Mouse (Mus musculus) myocyte (in vitro differentiated cells): ENCODE measurements at regions not wholly inside any gene's neighbourhood (a gene's known extent, or its start where the extent isn't known, plus 50 kb on each side); places are given as distances from the start of the nearest gene placed in this dataset.

ENCODE experiments used
- H3K27me3 ChIP-seq: one replicate; pipeline ENCODE4 v1.6.1; 2011; ENCODE audit not compliant: control insufficient read depth, insufficient read depth, insufficient read length
- H3K36me3 ChIP-seq: one replicate; pipeline ENCODE4 v1.6.1; 2011; ENCODE audit not compliant: control insufficient read depth, insufficient read depth
- H3K4me2 ChIP-seq: one replicate; pipeline ENCODE4 v1.6.1; 2011; ENCODE audit warnings: low read depth, control low read depth
- H3K4me3 ChIP-seq: one replicate; pipeline ENCODE4 v1.5.1; 2011; ENCODE audit warnings: mild to moderate bottlenecking, control low read depth, moderate library complexity
- H3K79me2 ChIP-seq: one replicate; pipeline ENCODE4 v1.6.1; 2011; ENCODE audit not compliant: control insufficient read depth, insufficient read depth
- H3ac ChIP-seq: one replicate; pipeline ENCODE4 v1.6.1; 2011; ENCODE audit not compliant: control insufficient read depth, insufficient read length
- CEBPB ChIP-seq: IDR thresholded peaks from 2 replicates; pipeline ENCODE4 v1.6.1; 2011; ENCODE audit warnings: mild to moderate bottlenecking, moderate library complexity; ENCODE audit not compliant: poor library complexity, insufficient read depth, severe bottlenecking
- E2F4 ChIP-seq: IDR thresholded peaks from one replicate; pipeline ENCODE4 v1.6.1; 2011; ENCODE audit warnings: mild to moderate bottlenecking, control low read depth, moderate library complexity; ENCODE audit not compliant: insufficient read depth
- MAX ChIP-seq: IDR thresholded peaks from one replicate; pipeline ENCODE4 v1.6.1; 2011; ENCODE audit warnings: low read depth, mild to moderate bottlenecking, control low read depth
- MYOD1 ChIP-seq, 3 experiments: IDR thresholded peaks; one replicate each; pipeline ENCODE4 v1.6.1; 2011; ENCODE audit warnings: control low read depth in 2 of 3, low read depth in 2 of 3, mild to moderate bottlenecking in 2 of 3, moderate library complexity in 1 of 3; ENCODE audit not compliant: insufficient read length in 2 of 3, control insufficient read depth in 1 of 3
- MYOG ChIP-seq, 3 experiments: IDR thresholded peaks; one replicate each; pipeline ENCODE4 v1.6.1; 2011; ENCODE audit warnings: control low read depth in 2 of 3, low read depth in 2 of 3, mild to moderate bottlenecking in 2 of 3; ENCODE audit not compliant: insufficient read length in 2 of 3, control insufficient read depth in 1 of 3, insufficient read depth in 1 of 3
- POLR2A ChIP-seq: IDR thresholded peaks from one replicate; pipeline ENCODE4 v1.6.1; 2011; ENCODE audit warnings: low read depth, mild to moderate bottlenecking, control low read depth, moderate library complexity; ENCODE audit not compliant: insufficient read length
- POLR2AphosphoS2 ChIP-seq: IDR thresholded peaks from one replicate; pipeline ENCODE4 v1.6.1; 2011; ENCODE audit warnings: low read depth, control low read depth; ENCODE audit not compliant: insufficient read length
- REST ChIP-seq: IDR thresholded peaks from one replicate; pipeline ENCODE4 v1.6.1; 2011; ENCODE audit warnings: mild to moderate bottlenecking, control low read depth, moderate library complexity; ENCODE audit not compliant: insufficient read depth, insufficient read length
- SRF ChIP-seq: IDR thresholded peaks from one replicate; pipeline ENCODE4 v1.6.1; 2011; ENCODE audit warnings: low read depth; ENCODE audit not compliant: control insufficient read depth, insufficient read length
- TCF12 ChIP-seq: IDR thresholded peaks from one replicate; pipeline ENCODE4 v1.6.1; 2011; ENCODE audit warnings: mild to moderate bottlenecking, control low read depth; ENCODE audit not compliant: poor library complexity, insufficient read depth, severe bottlenecking
- TCF3 ChIP-seq: IDR thresholded peaks from one replicate; pipeline ENCODE4 v1.6.1; 2011; ENCODE audit warnings: low read depth, control low read depth; ENCODE audit not compliant: insufficient read length
- USF1 ChIP-seq: IDR thresholded peaks from one replicate; pipeline ENCODE4 v1.6.1; 2011; ENCODE audit warnings: low read depth, mild to moderate bottlenecking, control low read depth, moderate library complexity

DNA sequence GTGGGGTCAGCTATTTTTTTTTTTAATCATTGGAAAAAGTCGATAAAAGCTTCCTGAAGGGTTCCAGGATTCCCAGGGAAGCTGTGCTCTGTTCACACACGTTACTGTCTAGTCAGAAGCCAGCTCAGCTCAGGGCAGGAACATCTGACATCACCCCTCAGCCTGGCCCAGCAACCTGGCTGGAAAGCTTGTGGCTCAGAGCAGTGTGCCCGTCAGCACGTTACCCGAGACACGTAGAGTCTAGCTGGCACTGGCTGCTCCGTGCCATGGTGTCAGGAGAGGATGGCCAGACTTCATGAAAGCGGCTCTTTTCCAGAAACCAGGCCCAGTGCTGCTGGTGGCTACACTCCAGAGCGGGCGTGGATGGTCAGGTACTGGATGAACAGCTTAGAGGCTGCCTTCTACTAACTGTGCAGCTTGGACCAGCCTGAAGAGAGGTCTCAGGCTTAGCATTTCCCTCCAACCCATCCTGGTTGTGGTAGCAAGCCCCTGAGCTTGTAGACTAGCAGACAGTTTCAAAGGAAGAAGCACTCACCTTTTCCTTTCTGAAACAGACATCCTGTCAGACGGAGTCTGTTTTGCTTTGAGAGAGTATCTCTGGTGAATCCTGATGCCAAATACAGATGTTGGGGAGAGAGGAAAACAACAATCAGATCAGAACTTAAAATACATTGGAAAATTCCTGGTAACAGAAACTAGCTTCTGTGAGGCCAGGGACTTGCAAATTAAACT is 331.1 kb upstream of the Id2 start:
- no peaks in the 10 kb centered on the region for H3K27me3 ChIP-seq
- no peaks in the 10 kb centered on the region for H3K36me3 ChIP-seq
- H3ac ChIP-seq: no peak overlapping the region
- no peak overlapping the region for H3K4me2 ChIP-seq
- no peak overlapping the region for H3K4me3 ChIP-seq
- no peaks in the 10 kb centered on the region for H3K79me2 ChIP-seq
- no peak for TF ChIP-seq MYOG (IDR thresholded peaks at IDR 0.05; ENCODE audit: control insufficient read depth in 1 of 3, insufficient read depth in 1 of 3, insufficient read length in 2 of 3, low read depth in 2 of 3)
- no peak for TF ChIP-seq POLR2A
- TF ChIP-seq USF1: no peak
- no peak for TF ChIP-seq TCF3
- TF ChIP-seq POLR2AphosphoS2: no peak
- TF ChIP-seq SRF: no peak
- TF ChIP-seq E2F4: no peak
- TF ChIP-seq MYOD1 (IDR thresholded peaks at IDR 0.05; ENCODE audit: control insufficient read depth in 1 of 3, insufficient read length in 2 of 3, low read depth in 2 of 3): no peak
- TF ChIP-seq CEBPB: no peak
- TF ChIP-seq TCF12: no peak
- no peak for TF ChIP-seq MAX
- TF ChIP-seq REST: no peak

DNA sequence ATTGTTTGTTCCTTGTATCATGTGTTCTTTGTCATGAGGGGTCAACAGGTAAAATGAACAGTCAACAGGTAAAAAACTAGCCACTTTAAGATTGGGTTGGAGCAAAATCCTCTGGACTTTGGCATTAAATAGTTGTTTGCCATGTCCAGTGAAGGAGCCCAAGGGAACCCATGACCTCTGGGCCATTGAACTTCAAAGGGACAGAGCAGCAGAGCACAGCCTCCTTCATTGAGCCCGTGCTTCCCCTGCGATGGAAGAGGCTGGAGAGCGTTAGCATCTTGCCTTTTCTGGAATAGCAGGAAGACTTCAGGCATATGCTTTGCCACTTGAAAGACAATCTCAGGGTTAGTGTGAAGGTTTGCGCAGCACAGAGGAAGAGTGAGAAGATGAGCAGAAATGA is 320.4 kb upstream of the Id2 start:
- Histone ChIP-seq H3K36me3 (no peaks in the 10 kb centered on the region), H3K79me2 (no peaks in the 10 kb centered on the region), H3K27me3 (no peaks in the 10 kb centered on the region), H3K4me3 (no peak overlapping the region), H3ac (no peak overlapping the region), H3K4me2 (no peak overlapping the region)
- TF ChIP-seq MYOD1 (IDR thresholded peaks at IDR 0.05; ENCODE audit: control insufficient read depth in 1 of 3, insufficient read length in 2 of 3, low read depth in 2 of 3): no peak
- TF ChIP-seq MYOG (IDR thresholded peaks at IDR 0.05; ENCODE audit: control insufficient read depth in 1 of 3, insufficient read depth in 1 of 3, insufficient read length in 2 of 3, low read depth in 2 of 3): no peak
- no peak for TF ChIP-seq USF1
- no peak for TF ChIP-seq E2F4
- no peak for TF ChIP-seq REST
- no peak for TF ChIP-seq SRF
- no peak for TF ChIP-seq TCF3

DNA sequence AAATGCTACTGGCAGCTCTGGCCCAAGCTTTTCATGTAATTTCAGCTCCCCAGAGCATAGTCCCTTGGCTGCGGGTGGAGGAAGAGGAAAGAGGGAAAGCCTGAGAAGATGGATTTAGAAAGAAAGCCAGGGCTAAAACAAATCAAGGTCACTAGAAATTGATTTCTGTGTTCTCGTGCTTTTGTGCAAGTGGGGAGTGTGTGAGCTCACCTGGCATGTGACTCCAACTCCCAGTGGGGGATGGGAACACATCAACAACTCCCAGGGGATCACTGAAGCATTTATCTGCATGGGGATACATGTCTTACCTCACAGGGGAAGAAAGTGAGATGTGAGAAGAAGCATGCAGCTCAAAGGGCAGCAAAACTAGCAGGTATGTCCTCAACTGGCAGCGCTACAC is 319.6 kb upstream of the Id2 start:
- H3ac ChIP-seq: no peak overlapping the region

DNA sequence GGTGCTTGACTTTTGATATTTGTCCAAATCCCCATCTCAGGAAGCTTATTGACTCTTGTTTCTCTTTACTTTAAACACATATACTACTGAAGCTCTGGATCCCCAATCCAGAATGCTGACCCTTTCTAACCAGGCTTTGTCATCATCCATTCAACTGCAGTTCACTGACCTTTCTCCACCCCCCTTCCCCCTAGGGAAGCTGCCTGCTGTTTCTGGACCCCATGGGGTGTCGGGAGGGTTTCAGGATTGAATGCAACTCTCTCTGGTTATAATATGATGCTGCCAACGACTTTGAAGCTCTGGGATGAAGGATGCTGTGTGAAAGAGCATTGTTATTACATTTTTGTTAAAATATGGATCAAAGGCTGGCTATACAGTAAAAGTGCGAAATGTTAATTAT is 318.7 kb upstream of the Id2 start:
- Histone ChIP-seq H3K79me2 (no peaks in the 10 kb centered on the region), H3K4me3 (no peak overlapping the region), H3K27me3 (no peaks in the 10 kb centered on the region), H3K4me2 (no peak overlapping the region), H3K36me3 (no peaks in the 10 kb centered on the region), H3ac (no peak overlapping the region)
- no peak for TF ChIP-seq POLR2AphosphoS2
- TF ChIP-seq TCF3: no peak
- TF ChIP-seq POLR2A: no peak

More for the DNA sequence above, 319.6 kb upstream of the Id2 start:
- H3K79me2 ChIP-seq: no peaks in the 10 kb centered on the region
- H3K27me3 ChIP-seq: no peaks in the 10 kb centered on the region
- H3K36me3 ChIP-seq: no peaks in the 10 kb centered on the region
- H3K4me2 ChIP-seq: no peak overlapping the region
- no peak for TF ChIP-seq POLR2AphosphoS2
- no peak for TF ChIP-seq POLR2A
- no peak for TF ChIP-seq MYOG (IDR thresholded peaks at IDR 0.05; ENCODE audit: control insufficient read depth in 1 of 3, insufficient read depth in 1 of 3, insufficient read length in 2 of 3, low read depth in 2 of 3)
- no peak for TF ChIP-seq USF1
- no peak for TF ChIP-seq CEBPB
- no peak for TF ChIP-seq MAX
- TF ChIP-seq E2F4: no peak
- no peak for TF ChIP-seq TCF12
- no peak for TF ChIP-seq SRF
- no peak for TF ChIP-seq TCF3
- TF ChIP-seq REST: no peak
- no peak for TF ChIP-seq MYOD1 (IDR thresholded peaks at IDR 0.05; ENCODE audit: control insufficient read depth in 1 of 3, insufficient read length in 2 of 3, low read depth in 2 of 3)
- H3K4me3 ChIP-seq: no peak overlapping the region

DNA sequence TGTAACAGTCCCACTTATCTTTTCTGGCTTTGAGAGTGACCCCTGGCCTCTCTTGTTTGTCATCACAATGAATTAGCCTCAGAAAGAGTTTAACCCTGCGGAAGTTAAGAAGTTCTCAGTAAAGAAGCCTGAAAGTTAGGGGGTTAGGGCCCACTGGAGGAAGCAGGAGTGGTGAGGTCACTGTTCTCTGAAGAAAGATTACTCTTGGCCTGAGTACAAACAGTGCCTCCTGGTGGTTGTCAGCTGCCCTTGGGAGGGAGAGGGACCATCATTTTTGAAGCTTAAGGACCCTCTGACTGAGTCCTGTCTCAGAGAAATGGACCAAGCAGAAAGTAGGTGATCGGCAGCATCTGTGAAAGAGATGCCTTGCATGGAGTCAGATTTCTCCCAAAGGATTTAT is 318.3 kb upstream of the Id2 start:
- Histone ChIP-seq H3K79me2 (no peaks in the 10 kb centered on the region), H3K27me3 (no peaks in the 10 kb centered on the region), H3K4me3 (no peak overlapping the region), H3ac (no peak overlapping the region), H3K36me3 (no peaks in the 10 kb centered on the region), H3K4me2 (no peak overlapping the region)
- TF ChIP-seq MAX: no peak
- no peak for TF ChIP-seq REST
- no peak for TF ChIP-seq POLR2AphosphoS2
- no peak for TF ChIP-seq CEBPB
- TF ChIP-seq TCF3: no peak
- no peak for TF ChIP-seq SRF
- no peak for TF ChIP-seq MYOD1 (IDR thresholded peaks at IDR 0.05; ENCODE audit: control insufficient read depth in 1 of 3, insufficient read length in 2 of 3, low read depth in 2 of 3)
- TF ChIP-seq TCF12: no peak

DNA sequence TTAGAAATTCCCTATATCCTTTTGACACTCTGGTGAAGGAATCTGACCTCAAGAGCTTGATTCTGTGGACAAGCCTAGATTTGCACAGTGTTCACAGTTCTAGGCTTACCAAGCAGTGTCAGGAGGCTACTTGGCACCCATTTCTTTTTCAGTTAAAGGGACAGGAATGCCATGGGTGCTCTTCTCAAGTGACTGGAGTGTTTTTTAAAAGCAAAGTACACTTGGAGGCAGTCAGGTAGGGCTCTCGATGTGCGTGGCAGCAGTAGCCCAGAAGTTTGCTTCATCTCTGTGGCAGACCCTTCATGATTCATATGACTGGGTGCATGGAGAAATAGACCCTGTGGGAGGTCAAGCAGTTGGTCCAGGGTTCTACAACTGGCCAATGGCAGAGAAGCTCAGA is 310.4 kb upstream of the Id2 start:
- TF ChIP-seq TCF12: no peak
- no peak for TF ChIP-seq REST
- TF ChIP-seq E2F4: no peak
- no peak for TF ChIP-seq POLR2A
- TF ChIP-seq SRF: no peak
- TF ChIP-seq POLR2AphosphoS2: no peak
- TF ChIP-seq MYOG (IDR thresholded peaks at IDR 0.05; ENCODE audit: control insufficient read depth in 1 of 3, insufficient read depth in 1 of 3, insufficient read length in 2 of 3, low read depth in 2 of 3): no peak
- TF ChIP-seq CEBPB: no peak
- no peak for TF ChIP-seq MAX
- TF ChIP-seq MYOD1 (IDR thresholded peaks at IDR 0.05; ENCODE audit: control insufficient read depth in 1 of 3, insufficient read length in 2 of 3, low read depth in 2 of 3): no peak
- TF ChIP-seq USF1: no peak
- no peak for TF ChIP-seq TCF3
- Histone ChIP-seq H3K36me3 (no peaks in the 10 kb centered on the region), H3K79me2 (no peaks in the 10 kb centered on the region), H3ac (no peak overlapping the region), H3K4me3 (no peak overlapping the region), H3K4me2 (no peak overlapping the region), H3K27me3 (no peaks in the 10 kb centered on the region)
